Mouse (Mus musculus): ENCODE data around the gene Uvrag.

GRCm38 (mm10) chr7:99137541-99137940 is 3.4 kb downstream of the Uvrag start:
- TF ChIP-seq CTCF (IDR thresholded peaks at IDR 0.05; ENCODE audit: low read depth, low read length) (no peak), POLR2A (IDR thresholded peaks at IDR 0.05; ENCODE audit: extremely low read depth, insufficient read depth, low read length) (no peak)
